Mouse (Mus musculus) cerebellum, postnatal 25 days (tissue): ENCODE measurements at regions not wholly inside any gene's neighbourhood (a gene's known extent, or its start where the extent isn't known, plus 50 kb on each side); places are given as distances from the start of the nearest gene placed in this dataset.
"Not testable (repeated sequence)": the region's sequence is repeated elsewhere in the genome, so short reads cannot be mapped to it uniquely, and the experiment has no call there.

Source experiments
- DNase-seq, 2 experiments: peaks; one replicate each; pipeline ENCODE4 v3.0.0; 2021; ENCODE audit warnings: mixed read lengths in 2 of 2

DNA sequence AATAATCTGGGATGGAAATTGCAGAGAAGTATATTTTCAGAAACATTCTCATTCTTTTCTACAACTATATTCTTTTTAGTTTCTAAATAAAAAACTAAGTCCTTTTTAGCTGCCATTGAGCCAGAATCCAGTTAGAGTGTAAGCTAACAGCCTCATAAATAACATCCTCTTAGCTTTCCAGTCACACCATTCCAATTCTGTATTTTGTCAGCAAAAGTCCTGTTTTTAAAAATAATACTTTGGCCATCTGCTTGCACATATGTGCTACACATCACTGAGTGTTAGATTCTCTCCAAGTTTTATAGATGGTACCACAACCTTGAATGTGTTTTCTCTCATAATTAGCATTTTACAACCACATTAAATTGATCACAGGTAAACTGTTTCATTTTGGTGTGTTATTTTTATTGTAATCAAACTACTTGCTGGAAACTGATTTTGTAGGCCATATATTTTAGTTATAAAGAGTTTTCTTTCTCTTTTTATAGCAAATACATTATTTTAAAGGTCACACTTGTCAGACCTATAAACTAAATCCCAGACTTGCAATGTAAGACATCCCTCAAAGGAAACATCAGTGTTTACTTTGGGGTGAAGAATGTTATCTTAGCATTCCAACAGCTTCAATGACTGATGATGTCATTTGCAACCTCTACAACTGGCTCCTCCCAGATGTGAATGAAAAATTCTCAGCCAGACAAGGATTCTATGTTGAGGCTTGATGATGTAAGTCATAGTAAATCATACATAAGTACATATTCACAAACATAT is 1878.9 kb upstream of the Flrt2 start:
- DNase-seq: no peak

DNA sequence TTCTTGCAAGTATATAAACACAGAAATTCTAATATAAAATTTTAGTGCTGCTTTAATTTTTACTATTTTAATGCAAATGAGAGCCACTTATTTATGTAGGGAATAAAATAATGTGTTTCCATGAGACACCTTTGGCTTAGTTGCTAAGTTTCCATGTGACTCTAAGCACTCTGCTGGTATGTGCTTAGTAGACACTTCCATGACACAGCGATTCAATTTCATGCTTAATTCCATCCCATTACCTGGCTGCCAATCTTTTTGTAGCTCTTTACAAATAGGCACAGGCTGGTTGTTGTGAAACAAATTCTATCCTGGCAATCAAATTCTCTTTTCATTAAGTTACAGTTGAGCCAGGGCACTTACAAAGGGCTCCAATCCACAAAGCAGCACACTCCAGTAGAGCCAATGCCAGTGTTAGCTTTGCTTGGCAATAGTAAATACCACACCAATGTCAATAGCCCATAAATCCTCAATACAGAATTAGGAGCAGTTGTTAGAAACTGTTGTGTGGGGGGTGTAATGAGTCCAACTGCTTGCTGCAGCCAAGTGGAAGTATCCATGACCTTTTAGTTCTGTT is 1841.0 kb upstream of the Flrt2 start:
- DNase-seq: no peak

DNA sequence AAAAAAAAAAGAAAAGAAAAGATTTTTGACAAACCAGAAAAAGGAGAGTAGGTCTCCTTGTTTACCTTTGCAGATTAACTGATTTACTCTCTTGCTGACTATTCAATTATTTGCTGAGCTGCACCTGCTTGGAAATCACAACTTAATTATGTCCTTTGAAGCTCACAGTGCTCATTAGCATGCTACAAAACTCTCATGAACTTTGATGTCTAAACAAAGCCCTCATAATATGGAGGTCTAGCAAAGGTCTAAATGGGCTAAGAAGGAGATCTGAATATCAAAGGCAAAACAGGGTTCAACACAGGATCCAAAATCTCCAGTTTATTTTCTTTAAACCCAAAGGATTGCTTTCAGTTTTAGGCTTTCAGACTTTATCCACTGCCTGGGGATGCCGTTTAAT is 1840.4 kb upstream of the Flrt2 start:
- DNase-seq: no peak

DNA sequence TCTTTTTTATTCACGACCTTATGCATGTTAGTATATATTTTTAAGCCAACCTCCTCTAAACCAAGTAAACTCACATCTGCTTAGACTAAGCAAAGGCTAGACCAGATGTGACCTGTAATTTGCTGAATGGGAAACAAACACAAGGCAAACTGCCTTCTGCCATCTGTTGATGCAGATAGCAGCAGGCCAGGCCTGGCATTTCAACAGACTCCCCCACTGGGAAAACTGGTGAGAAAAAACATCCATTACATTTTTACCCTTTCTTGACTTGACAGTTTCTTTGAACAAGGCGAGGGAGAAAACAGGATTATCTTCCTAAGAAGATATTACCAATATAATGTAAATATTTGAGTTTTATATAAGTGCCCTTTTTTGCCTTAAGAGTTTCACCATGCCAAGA is 1806.1 kb upstream of the Flrt2 start:
- no peak for DNase-seq

- DNase-seq: no peak
These were observed 1801.9 kb upstream of the Flrt2 start for GRCm38 (mm10) chr12:93890109-93890508.

DNA sequence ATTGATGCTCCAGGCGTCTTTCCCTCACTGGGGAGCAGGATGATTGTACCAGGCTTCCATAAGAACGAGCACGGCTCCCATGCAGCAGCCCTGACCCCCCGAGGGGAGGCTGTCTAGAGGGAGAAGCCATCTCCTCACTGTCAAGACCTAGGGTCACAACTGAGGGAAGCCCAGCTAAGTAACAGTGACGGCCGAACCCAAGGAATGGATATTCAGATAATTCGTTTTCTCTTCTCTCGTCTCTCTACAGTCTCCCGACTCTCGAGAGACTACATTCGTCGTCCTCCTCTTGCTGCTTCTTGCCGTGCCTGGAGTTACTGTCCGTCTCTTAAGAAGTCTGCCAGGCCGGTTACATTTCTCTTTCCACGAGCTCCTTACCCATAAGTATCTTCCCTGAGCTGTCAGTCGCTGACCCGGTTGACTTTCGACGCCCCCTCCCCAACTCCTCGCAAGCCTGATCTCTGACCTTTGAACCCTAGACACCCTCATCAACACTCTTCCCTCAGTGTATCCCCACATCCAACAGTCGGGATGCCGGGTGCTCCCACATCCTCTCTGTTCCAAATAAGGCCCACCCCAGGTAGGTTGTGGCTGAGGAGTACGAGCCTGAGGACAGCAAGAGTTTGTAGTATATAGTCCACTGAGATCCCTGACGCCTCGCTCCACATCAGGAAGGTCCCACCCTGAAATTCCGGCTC is 1763.3 kb upstream of the Flrt2 start:
- not testable (repeated sequence) for DNase-seq

DNA sequence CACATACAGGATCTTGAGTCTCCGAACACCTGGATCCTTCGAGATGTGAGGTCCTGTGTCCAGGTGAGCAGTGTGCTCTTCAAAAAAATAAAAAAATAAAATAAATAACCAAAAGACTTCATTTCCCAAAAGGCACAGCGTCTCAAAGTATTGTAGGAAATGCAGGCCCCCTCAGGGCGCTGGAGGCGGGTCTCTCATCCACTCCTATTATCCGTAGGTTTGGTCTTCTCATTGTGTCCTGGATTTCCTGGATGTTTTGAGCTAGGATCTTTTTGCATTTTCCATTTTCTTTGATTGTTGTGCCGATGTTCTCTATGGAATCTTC is 1762.8 kb upstream of the Flrt2 start:
- DNase-seq: not testable (repeated sequence)

GRCm38 (mm10) chr12:93930242-93930641 is 1761.8 kb upstream of the Flrt2 start:
- not testable (repeated sequence) for DNase-seq

- DNase-seq: no peak
These were observed 1731.2 kb upstream of the Flrt2 start for GRCm38 (mm10) chr12:93960869-93961268.

- DNase-seq: no peak
These were observed 1710.7 kb upstream of the Flrt2 start for GRCm38 (mm10) chr12:93981307-93981706.

- no peak for DNase-seq
These were observed 1700.5 kb upstream of the Flrt2 start for GRCm38 (mm10) chr12:93991531-93991930.

- DNase-seq: no peak
These were observed 1698.2 kb upstream of the Flrt2 start for GRCm38 (mm10) chr12:93993875-93994274.

- no peak for DNase-seq
These were observed 1676.1 kb upstream of the Flrt2 start for GRCm38 (mm10) chr12:94015946-94016345.

DNA sequence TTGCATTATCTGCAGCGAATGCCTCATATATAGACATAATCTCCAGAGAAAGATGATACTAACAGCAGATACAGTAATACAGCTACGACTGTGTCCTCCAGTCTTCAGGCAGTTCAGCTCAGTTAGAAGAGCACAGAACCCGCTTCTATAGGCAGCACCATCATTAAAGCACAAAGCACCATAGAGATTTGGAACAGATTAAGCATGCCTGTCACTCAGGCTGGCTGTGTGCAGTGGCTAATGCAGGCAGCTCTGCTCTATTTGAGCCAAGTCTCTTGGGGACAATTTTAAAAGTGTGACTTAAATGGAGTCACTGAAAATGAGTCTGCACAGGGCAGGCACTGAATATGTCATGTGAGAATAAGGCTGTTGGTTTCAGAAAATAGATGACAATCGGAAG is 1660.7 kb upstream of the Flrt2 start:
- DNase-seq: no peak

DNA sequence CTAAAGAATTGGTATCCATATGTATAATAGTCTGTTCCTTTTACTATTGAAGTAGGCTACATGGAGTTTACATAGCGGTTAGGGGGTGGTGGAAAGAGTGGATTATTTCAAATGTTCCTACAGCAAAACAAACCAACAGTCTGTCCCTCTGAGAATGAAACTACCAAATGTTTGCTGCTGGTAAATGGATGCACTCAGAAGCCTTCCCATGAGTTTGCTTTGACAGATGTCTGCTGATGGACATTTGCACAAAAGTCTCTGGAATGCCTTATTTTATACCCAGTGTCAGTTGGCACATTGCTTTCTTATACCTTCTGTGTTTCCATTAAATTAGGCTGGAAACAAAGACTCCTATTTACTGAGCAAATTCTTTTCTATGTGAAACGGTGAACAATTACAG is 1644.1 kb upstream of the Flrt2 start:
- DNase-seq: no peak

DNA sequence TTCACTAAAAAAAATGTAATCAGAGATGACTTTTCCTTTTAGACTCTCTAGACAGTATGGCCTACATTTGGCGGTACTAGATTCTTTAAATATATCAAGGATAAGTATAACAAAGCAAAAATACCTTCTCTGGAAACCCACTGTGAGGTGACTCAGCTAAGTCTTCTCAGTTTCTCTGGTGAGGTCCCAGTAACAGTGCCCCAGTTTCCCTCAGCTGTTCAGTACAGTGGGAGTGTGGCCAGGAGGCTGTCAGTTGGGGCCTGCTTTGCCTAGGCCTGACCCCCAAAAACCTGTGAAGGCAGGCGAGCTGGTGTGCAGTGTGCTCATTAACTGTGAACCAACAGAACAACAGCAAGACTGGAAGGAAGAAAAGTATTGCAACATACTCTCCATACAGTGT is 1634.3 kb upstream of the Flrt2 start:
- DNase-seq: no peak

DNA sequence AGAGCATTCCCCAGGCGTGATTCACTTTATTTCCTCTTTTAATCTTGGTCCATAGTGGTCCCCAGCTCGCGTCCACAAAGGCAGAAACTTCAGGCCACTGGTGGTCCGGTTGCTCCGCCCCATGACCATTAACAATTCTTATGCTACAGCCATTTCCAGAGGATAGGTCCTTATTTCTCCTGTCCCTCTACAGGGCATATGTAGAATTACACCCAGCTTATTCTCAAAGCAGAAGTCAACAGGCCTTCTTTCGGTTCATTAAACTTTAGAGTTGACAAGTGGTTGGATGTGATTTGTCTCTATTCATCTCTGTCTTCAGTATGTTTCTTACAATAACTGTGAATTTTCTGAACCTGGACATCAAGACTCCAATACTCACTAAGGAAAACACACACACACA is 1632.4 kb upstream of the Flrt2 start:
- DNase-seq: no peak

- DNase-seq: no peak
These were observed 1631.7 kb upstream of the Flrt2 start for GRCm38 (mm10) chr12:94060336-94060735.

DNA sequence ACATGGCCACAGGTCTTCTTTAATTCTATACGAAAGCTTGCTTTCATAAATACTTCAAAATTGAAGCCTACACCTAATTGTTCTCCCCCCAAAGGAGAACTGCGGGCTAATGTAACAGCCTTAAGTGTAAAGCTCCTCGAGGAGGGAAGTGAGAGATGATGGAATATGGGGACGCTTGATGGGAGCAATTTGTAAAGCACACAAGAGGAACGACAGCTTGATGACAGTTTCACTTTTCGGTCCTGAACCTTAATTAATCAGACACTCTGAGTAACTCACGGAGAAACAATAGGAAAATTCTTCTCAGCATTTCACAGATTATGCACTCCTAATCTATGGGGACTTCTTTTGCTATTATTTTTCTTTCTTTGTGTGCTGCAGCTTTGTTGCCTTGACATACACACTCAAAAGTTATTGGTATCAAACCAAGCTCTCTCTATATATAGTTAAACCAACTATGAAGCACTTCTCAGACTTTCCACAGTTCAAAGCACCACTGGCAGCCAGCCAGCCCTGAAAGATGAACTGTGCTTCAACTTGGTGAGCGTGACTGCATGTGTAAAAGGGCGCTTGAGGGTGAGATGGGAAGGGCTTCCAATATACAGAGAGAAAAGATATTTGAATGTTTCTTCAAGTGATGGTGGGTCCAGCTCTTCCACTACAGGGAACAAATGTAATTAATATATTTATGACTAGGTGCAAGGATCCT is 1625.4 kb upstream of the Flrt2 start:
- peak in 1 of 2 experiments; percentile 3 for DNase-seq

DNA sequence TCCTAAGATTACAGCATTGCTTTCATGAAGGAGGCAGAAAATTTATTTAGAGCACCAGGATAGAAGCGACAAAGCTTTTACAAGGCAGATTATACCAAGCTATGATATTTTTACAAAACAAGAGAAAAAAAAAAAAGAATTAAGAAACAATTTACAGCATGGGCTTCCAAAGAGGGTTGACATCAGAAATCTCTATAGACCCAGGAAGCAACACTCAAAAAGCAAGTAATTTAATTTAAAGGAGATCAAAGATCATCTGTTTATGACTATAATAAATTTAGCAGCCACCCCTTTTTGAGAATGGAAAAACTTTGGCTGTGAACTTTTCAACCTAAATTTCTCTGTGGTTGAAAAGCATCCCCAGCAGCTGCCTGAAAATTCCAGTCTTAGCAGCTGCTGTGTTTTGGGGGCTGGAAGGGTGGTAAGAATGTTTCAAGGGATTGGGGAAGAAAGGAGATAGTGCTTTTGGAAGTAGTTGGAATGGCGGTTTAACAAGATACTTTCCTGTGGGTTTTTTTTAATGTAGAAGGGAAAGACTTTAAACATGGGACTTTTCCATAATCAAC is 1621.0 kb upstream of the Flrt2 start:
- DNase-seq: no peak

DNA sequence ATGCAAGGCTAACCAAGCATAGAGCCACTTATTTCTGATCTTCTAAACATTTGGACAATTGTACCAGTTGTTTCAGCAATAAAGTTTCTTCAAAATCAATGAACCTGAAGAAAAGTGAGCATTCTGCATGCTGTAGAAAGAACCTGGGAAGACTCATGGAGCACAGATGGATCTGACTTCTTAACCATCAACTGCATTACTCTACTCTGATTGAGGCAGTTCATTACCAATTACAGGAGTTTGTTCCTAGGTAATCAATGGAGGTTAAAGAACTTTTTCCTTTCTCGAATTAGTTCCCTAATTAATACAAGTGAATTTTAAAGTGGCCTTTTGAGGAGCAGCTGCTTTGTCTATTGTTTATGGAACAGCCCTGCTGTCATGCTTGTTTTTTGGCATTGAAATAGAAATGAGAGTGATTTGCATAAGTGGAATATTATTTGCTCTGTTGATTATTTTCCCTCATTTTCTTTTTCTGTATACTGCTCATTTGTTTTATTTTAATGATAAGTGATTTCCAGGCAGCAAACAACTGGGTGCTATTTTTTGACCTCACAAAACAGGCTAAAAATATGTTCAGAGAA is 1586.4 kb upstream of the Flrt2 start:
- no peak for DNase-seq

GRCm38 (mm10) chr12:94150143-94150542 is 1541.9 kb upstream of the Flrt2 start:
- no peak for DNase-seq
